Comparison of ENCODE assay signal across 11 mouse cellular contexts in the genomic region with DNA sequence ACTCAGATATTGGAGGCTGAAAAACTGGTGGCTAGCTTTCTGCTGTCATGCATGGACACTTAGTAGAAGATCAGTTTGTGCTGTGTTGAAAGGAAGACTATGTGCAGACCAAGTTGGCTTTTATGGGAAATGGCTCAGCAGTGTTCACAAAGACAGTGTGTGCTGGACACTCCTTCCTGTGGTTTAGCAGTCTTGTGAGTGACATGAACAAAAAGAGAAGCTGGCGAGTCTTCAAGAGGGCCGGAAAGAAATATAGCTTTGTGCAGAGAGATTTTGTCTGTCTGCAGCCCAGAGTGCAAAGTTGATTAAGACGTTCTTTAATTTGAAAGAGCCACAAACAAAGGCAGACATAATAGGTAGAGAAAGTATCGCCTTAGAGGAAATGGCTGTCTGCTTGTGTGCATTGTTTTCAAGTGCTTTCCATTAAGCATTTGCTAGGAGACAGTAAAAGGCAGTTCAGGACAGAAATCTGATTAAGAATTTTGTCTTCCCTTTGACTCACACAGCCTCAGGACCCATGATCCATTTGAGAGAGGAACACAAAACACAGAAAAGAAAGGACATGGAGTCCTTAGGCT. TPM values are rescaled to one million over a fixed set of nuclear protein-coding genes. Genes with fewer than 3 reads are reported as not detected.
A peak's percentile ranks its signal among the peaks of the same experiment; 100 is the strongest.
DNase-seq lines count a peak whose midpoint lies in the region; ATAC-seq and TF ChIP-seq lines count a peak whose summit lies in the region.
"Had no signal": no experiment of that assay in that cellular context is flagged by ENCODE, and none has a peak within 500 bp of the region (broad histone marks: within the 10 kb centered on the region; RNA-seq: fewer than 3 reads in every experiment).

No protein-coding gene starts in this region.

- H3K4me3 ChIP-seq in forebrain, embryonic 14.5 days (ENCODE audit: low read depth, low read length): no peak overlapping the region
- no peak overlapping the region for H3K4me3 ChIP-seq in forebrain, postnatal 0 days (ENCODE audit: low read depth, low read length)
- H3K4me3 ChIP-seq in midbrain, embryonic 11.5 days (ENCODE audit: low read depth, low read length): no peak overlapping the region
- no peak overlapping the region for H3K4me3 ChIP-seq in midbrain, embryonic 10.5 days
- H3K4me3 ChIP-seq in intestine, postnatal 0 days (ENCODE audit: low read depth, low read length): no peak overlapping the region

- WGBS in forebrain, embryonic 14.5 days: 41% methylated on average over 4 of the region's 4 CpGs
- WGBS in forebrain, postnatal 0 days: 37% methylated on average over 4 of the region's 4 CpGs
- 40% methylated on average over 4 of the region's 4 CpGs for WGBS in midbrain, embryonic 11.5 days
- 41% methylated on average over 4 of the region's 4 CpGs for WGBS in midbrain, embryonic 10.5 days
- 72% methylated on average over 4 of the region's 4 CpGs for WGBS in intestine, postnatal 0 days

- 0 out of 2 replicates have a peak, but pooled peaks have one; percentile 34 for ATAC-seq in forebrain, embryonic 14.5 days
- ATAC-seq in forebrain, postnatal 0 days: no peak
- peak; percentile 62; the same call in 1 of the 2 replicates for ATAC-seq in midbrain, embryonic 11.5 days (ENCODE audit: low FRiP score)
- ATAC-seq in common myeloid progenitor, adult 5-6 weeks (replicated peaks; ENCODE audit: low read depth, poor library complexity, severe bottlenecking): peak; percentile 93
- no peak for ATAC-seq in intestine, postnatal 0 days

- no peak overlapping the region for H3K9ac ChIP-seq in forebrain, embryonic 14.5 days (ENCODE audit: low read length)
- no peak overlapping the region for H3K9ac ChIP-seq in forebrain, postnatal 0 days
- H3K9ac ChIP-seq in midbrain, embryonic 11.5 days (ENCODE audit: low read length): no peak overlapping the region
- no peak overlapping the region for H3K9ac ChIP-seq in intestine, postnatal 0 days (ENCODE audit: low read depth, low read length)
- H3K9ac ChIP-seq: lung, embryonic 14.5 days had no signal

- no peak overlapping the region; the same call in 1 of the 2 replicates for H3K27ac ChIP-seq in forebrain, embryonic 14.5 days (ENCODE audit: low read depth, low read length)
- no peak overlapping the region for H3K27ac ChIP-seq in forebrain, postnatal 0 days (ENCODE audit: low read depth, low read length)
- H3K27ac ChIP-seq in midbrain, embryonic 11.5 days (ENCODE audit: low read depth, low read length): no peak overlapping the region
- H3K27ac ChIP-seq in midbrain, embryonic 10.5 days (replicated peaks): no peak overlapping the region
- H3K27ac ChIP-seq in intestine, postnatal 0 days (ENCODE audit: low read depth, low read length): no peak overlapping the region
- H3K27ac ChIP-seq: kidney, postnatal 0 days had no signal

- TF ChIP-seq CTCF in forebrain, postnatal 0 days (IDR thresholded peaks at IDR 0.05; ENCODE audit: low read depth): no peak
- no peak for TF ChIP-seq CTCF in intestine, postnatal 0 days (IDR thresholded peaks at IDR 0.05; ENCODE audit: low read depth)

- H3K36me3 ChIP-seq in forebrain, embryonic 14.5 days (ENCODE audit: control insufficient read depth, insufficient read depth, low read length): no peaks in the 10 kb centered on the region
- H3K36me3 ChIP-seq in forebrain, postnatal 0 days (ENCODE audit: insufficient read depth): no peaks in the 10 kb centered on the region
- H3K36me3 ChIP-seq in midbrain, embryonic 11.5 days (ENCODE audit: control insufficient read depth, insufficient read depth, low read length): no peaks in the 10 kb centered on the region
- no peaks in the 10 kb centered on the region for H3K36me3 ChIP-seq in midbrain, embryonic 10.5 days
- no peaks in the 10 kb centered on the region for H3K36me3 ChIP-seq in intestine, postnatal 0 days (ENCODE audit: control insufficient read depth, insufficient read depth)

- H3K4me1 ChIP-seq in forebrain, embryonic 14.5 days (ENCODE audit: control insufficient read depth, insufficient read depth, low read length): no peaks in the 10 kb centered on the region
- no peaks in the 10 kb centered on the region for H3K4me1 ChIP-seq in forebrain, postnatal 0 days (ENCODE audit: insufficient read depth)
- no peaks in the 10 kb centered on the region for H3K4me1 ChIP-seq in midbrain, embryonic 11.5 days (ENCODE audit: control insufficient read depth, insufficient read depth, low read length)
- no peaks in the 10 kb centered on the region for H3K4me1 ChIP-seq in midbrain, embryonic 10.5 days
- H3K4me1 ChIP-seq in intestine, postnatal 0 days (replicated peaks; ENCODE audit: control insufficient read depth, insufficient read depth, low read length): no peaks in the 10 kb centered on the region

- no peaks in the 10 kb centered on the region; the same call in 1 of the 2 replicates for H3K27me3 ChIP-seq in forebrain, embryonic 14.5 days (replicated peaks; ENCODE audit: control insufficient read depth, insufficient read depth, low read length)
- H3K27me3 ChIP-seq in forebrain, postnatal 0 days (ENCODE audit: insufficient read depth, low read length): no peaks in the 10 kb centered on the region
- peaks cover 23% of the 10 kb centered on the region for H3K27me3 ChIP-seq in midbrain, embryonic 11.5 days (ENCODE audit: control insufficient read depth, insufficient read depth, low read length)
- peaks cover 100% of the 10 kb centered on the region for H3K27me3 ChIP-seq in midbrain, embryonic 10.5 days (ENCODE audit: low read depth, poor library complexity, severe bottlenecking)
- no peaks in the 10 kb centered on the region for H3K27me3 ChIP-seq in intestine, postnatal 0 days (replicated peaks; ENCODE audit: control insufficient read depth, insufficient read depth, low read length)

- DNase-seq in forebrain, embryonic 14.5 days (ENCODE audit: low spot score): peak; percentile 23
- DNase-seq in forebrain, postnatal 0 days: no peak
- no peak for DNase-seq in midbrain, embryonic 11.5 days (ENCODE audit: low spot score, missing footprints)
- no peak for DNase-seq in midbrain, embryonic 10.5 days (ENCODE audit: low spot score)
- peak; percentile 25 for DNase-seq in naive thymus-derived CD4-positive, alpha-beta T cell, adult 2 months (ENCODE audit: low read depth)
- DNase-seq in cerebellum, postnatal 10 days: no peak

- H3K9me3 ChIP-seq in forebrain, embryonic 14.5 days (replicated peaks; ENCODE audit: control insufficient read depth, low read length): no peaks in the 10 kb centered on the region
- no peaks in the 10 kb centered on the region for H3K9me3 ChIP-seq in forebrain, postnatal 0 days (ENCODE audit: low read length)
- no peaks in the 10 kb centered on the region for H3K9me3 ChIP-seq in midbrain, embryonic 11.5 days (ENCODE audit: control insufficient read depth, low read length)
- H3K9me3 ChIP-seq in midbrain, embryonic 10.5 days (replicated peaks): no peaks in the 10 kb centered on the region
- no peaks in the 10 kb centered on the region for H3K9me3 ChIP-seq in intestine, postnatal 0 days (ENCODE audit: control insufficient read depth)

- no peak overlapping the region for H3K4me2 ChIP-seq in forebrain, embryonic 14.5 days (ENCODE audit: low read length)
- H3K4me2 ChIP-seq in forebrain, postnatal 0 days (ENCODE audit: low read depth): no peak overlapping the region
- H3K4me2 ChIP-seq in midbrain, embryonic 11.5 days: no peak overlapping the region
- H3K4me2 ChIP-seq in intestine, postnatal 0 days (replicated peaks; ENCODE audit: low read depth): no peak overlapping the region
- H3K4me2 ChIP-seq: lung, embryonic 14.5 days had no signal

RNA-seq across cellular contexts. Expression of a gene that starts 11.4 kb away (rescaled TPM):
- polyA plus RNA-seq in forebrain, embryonic 14.5 days (2014; fragmentation: Nextera tagmentation; extraction: Ambion mirVana): 0.48 and 1.7 TPM in 2 replicates
- total RNA-seq in forebrain, postnatal 0 days (2014; rRNA removed): 1.2 and 1.9 TPM in 2 replicates
- polyA plus RNA-seq in forebrain, postnatal 0 days (2015; fragmentation: Nextera tagmentation; extraction: Ambion mirVana): 1.2 TPM in 2 replicates
- 0.34 and 0.54 TPM in 2 replicates for polyA plus RNA-seq in midbrain, embryonic 11.5 days (2014; fragmentation: Nextera tagmentation; extraction: Ambion mirVana)
- 0.21 and 0.27 TPM in 2 replicates for polyA plus RNA-seq in midbrain, embryonic 10.5 days (2016; fragmentation: Nextera tagmentation; extraction: Ambion mirVana)
- total RNA-seq in common myeloid progenitor, adult 5-6 weeks (2017): 1.8 and 5.2 TPM in 2 replicates
- polyA plus RNA-seq in intestine, postnatal 0 days (2015; fragmentation: Nextera tagmentation; extraction: Ambion mirVana): 0.84 and 1.3 TPM in 2 replicates

RNA-seq across cellular contexts. Expression of a gene that starts 54.8 kb away (rescaled TPM):
- 0.17 and 0.22 TPM in 2 replicates for polyA plus RNA-seq in forebrain, embryonic 14.5 days (2014; fragmentation: Nextera tagmentation; extraction: Ambion mirVana)
- total RNA-seq in forebrain, postnatal 0 days (2014; rRNA removed): 0.31 and 0.52 TPM in 2 replicates
- polyA plus RNA-seq in forebrain, postnatal 0 days (2015; fragmentation: Nextera tagmentation; extraction: Ambion mirVana): not detected in 2 replicates
- 0.14 TPM in 1 of 2 replicates, not detected in the other for polyA plus RNA-seq in midbrain, embryonic 11.5 days (2014; fragmentation: Nextera tagmentation; extraction: Ambion mirVana)
- 0.30 TPM in 1 of 2 replicates, not detected in the other for polyA plus RNA-seq in midbrain, embryonic 10.5 days (2016; fragmentation: Nextera tagmentation; extraction: Ambion mirVana)
- 1.1 TPM in 1 of 2 replicates, not detected in the other for total RNA-seq in common myeloid progenitor, adult 5-6 weeks (2017)
- 0.14 and 0.34 TPM in 2 replicates for polyA plus RNA-seq in intestine, postnatal 0 days (2015; fragmentation: Nextera tagmentation; extraction: Ambion mirVana)
- polyA plus RNA-seq: C2C12 had no signal

Comparison
In these comparisons a context has a peak if more than half of its experiments do, and no peak if none do; other contexts are left out.
1. ATAC-seq: peak in forebrain, embryonic 14.5 days (single experiment), midbrain, embryonic 11.5 days (single experiment) and common myeloid progenitor, adult 5-6 weeks (single experiment); none in forebrain, postnatal 0 days (single experiment) and intestine, postnatal 0 days (single experiment).
2. DNase-seq: peak in forebrain, embryonic 14.5 days (single experiment) and naive thymus-derived CD4-positive, alpha-beta T cell, adult 2 months (single experiment); none in forebrain, postnatal 0 days (single experiment), midbrain, embryonic 11.5 days (single experiment), midbrain, embryonic 10.5 days (single experiment) and cerebellum, postnatal 10 days (0 of 2).